Mouse (Mus musculus): ENCODE results near the gene Atp1b2.

Atp1b2 gene

GRCm38 (mm10) chr11:69606832-69607231 lies 1.1 kb upstream of the Atp1b2 start:
- DNase-seq = no peak

DNA sequence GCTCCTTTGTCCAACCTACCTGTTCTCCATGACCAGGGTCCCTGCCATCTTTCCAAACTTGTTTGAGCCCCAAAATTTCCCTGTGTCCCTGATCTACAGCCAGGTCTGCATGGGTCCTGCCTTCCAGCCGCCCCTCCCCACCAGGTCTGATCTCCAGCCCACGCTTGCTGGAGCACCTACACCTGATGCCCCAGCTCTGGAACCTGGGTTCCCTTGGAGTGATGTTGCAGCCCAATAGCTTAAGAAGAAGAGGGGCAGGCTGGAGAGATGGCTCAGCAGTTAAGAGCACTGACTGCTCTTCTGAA lies 701 bp upstream of the Atp1b2 start:
- DNase-seq = no peak

- DNase-seq = no peak
Observed at GRCm38 (mm10) chr11:69604795-69605664, 712 bp downstream of the Atp1b2 start.

DNA sequence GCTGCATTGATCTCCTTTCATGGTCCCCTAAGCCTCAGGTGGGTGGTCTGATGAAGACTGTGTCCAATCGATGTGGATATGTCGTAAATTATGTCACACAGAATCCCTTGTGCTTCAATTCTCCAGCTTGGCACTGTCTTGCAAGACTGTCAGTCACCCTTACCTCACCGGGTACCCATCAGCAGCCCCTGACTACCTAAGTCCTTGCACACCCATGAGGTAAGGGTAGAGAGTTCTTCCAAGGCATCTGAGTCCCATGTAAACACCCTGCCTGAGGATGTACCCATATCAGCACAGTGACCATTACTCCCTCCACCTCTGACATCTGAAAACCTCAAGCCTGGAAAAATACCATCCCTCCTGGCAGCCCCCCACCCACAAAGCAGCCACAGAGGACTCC lies 1.4 kb downstream of the Atp1b2 start:
- DNase-seq = no peak

DNA sequence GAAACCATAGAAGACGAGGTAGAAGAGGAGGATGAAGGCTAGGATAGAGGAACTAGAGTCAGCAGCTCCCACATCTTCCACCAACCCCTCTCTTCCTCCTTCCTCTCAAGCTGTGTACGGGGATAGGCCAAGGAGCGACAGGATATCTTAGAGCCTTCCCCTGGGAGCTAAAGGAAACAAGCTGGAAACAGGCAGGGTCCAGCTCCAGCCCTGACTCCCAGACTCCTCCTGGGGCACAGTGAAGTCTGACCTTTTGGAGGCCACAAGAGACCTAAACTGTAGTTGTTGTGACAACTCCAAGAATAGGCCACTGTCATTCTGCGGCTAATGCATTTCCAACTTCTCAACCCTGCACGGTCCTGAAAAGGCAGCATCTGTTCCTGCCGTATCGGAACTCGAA lies 2.2 kb downstream of the Atp1b2 start:
- no peak for DNase-seq

DNA sequence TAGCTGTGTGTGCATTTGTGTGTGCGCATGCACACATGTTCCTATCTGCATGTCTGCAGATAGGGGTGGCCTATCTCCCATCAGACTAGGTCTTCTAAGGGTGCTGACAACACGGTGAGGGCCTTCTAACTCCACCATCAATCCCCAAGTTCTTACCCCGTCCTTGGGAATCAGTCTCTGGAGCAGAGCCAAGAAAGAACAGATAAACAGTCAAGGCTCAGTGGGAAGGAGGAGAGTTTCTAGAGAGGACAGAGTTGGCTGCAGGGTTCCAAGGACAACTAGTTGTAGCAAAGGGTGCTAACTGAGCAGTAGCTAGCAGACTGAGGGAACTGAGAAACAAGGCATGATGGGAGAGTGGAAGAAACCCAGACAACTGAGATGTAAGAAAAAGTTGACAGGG lies 4.0 kb downstream of the Atp1b2 start:
- no peak for DNase-seq

DNA sequence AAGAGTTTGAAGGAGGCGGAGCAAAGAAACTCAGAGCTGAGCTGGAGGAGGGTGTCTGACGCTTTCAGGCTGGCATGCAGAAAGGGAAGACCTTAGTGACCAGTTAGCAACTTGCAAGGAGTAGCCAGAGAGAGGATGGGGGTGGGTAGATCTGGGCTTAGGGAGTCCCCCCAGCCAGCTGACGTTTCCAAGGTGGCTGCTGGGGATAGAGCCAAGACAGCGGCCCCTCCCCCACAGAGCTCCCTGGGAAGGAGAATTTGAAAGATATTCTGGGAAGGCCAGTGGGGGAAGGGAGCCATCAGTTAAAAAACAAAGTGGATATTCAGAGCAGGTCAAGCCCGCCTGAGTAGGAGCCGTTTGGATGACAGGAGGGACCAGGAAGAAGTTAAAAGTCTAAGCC lies 5.6 kb downstream of the Atp1b2 start:
- peak; percentile 31 for DNase-seq

GRCm38 (mm10) chr11:69599436-69599835 lies 6.3 kb downstream of the Atp1b2 start:
- DNase-seq = no peak

- DNase-seq = no peak
Observed at GRCm38 (mm10) chr11:69594853-69595252, 10.9 kb downstream of the Atp1b2 start.

DNA sequence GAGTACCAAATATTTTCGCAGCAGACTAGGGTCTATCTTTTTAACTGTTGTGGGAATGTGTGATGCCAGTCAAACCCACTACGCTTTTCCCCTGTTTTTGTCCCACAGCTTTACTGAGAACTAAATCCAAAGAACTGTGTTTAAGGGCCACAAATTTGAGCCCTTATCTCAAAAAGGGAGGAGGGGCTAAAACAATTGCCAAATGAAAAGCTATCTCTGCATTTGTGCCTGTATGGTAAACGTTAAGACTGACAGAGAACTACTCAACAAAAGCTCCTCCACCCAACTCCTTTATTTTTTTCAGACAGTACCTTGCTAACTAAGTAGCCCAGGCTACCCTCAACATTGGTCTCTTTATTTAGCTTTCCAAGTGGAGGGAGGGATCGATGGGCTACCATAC lies 12.9 kb downstream of the Atp1b2 start:
- DNase-seq = no peak

DNA sequence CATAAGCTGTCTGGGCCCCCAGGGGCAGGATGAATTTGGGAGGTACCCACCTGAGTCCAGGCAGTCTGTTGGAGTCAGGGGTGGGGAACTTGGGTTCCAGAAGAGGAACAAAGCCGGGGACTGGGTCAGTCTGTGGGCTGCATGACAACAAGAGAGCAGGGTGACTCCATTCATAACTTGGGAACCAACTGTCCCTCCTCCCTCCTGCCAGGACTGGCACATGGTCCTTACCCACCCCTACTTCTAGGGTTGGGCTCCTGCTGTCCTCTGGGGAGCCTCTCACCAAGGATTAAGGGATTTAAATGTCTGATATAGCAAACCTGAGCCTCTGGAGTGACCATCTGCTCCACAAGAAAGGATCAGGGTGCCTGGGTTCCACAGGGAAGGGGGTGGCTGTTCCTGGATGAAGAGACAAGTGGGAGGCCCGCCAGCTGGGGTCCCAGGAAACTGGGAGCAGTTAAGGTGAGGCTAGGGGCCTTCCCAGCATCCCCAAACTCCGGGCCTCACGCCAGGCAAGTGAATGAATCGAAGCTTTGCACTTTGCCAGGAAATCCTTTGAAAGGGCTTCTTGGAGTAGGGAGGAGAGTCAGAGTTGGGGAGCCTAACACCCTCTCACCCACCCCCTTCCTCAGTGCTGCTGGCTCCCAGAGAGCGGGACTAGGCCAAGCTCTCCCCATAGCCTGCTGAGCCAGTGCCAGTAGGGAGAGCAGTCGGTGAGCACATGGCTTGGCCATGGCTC lies 13.7 kb downstream of the Atp1b2 start:
- no peak for DNase-seq

DNA sequence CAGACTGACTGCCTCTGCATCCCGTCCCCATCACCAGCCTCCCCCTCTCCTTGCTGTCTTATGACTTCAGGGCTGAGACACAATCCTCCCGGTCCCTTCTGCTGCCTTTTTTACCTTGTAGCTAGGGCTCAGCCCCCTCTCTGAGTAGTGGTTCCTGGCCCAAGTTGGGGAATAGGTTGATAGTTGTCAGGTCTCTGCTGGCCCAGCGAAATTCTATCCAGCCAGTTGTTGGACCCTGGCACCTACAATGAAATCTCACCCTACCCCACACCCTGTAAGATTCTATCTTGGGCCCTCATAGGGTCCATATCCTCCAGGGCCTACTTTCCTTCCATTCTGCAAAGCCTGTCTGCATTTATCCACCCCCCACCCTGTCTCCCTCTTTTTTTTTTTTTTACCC lies 14.3 kb downstream of the Atp1b2 start:
- no peak for DNase-seq

DNA sequence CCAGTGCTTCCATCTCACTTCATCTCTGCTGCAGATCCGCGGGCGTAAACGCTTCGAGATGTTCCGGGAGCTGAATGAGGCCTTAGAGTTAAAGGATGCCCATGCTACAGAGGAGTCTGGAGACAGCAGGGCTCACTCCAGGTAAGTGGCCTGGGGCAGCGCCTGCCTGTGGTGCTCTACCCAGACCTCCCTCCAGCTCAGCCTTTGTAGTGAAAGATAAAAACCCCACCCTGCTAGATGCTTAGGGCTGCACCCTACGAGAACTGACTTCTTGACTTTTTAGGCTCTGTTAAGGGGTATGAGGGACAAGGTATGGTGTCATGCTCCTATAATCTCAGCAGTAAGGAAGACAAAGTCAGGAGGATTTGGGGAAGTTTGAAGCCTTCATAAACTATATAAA lies 15.1 kb downstream of the Atp1b2 start:
- no peak for DNase-seq

GRCm38 (mm10) chr11:69589207-69589834 lies 16.4 kb downstream of the Atp1b2 start:
- no peak for DNase-seq

DNA sequence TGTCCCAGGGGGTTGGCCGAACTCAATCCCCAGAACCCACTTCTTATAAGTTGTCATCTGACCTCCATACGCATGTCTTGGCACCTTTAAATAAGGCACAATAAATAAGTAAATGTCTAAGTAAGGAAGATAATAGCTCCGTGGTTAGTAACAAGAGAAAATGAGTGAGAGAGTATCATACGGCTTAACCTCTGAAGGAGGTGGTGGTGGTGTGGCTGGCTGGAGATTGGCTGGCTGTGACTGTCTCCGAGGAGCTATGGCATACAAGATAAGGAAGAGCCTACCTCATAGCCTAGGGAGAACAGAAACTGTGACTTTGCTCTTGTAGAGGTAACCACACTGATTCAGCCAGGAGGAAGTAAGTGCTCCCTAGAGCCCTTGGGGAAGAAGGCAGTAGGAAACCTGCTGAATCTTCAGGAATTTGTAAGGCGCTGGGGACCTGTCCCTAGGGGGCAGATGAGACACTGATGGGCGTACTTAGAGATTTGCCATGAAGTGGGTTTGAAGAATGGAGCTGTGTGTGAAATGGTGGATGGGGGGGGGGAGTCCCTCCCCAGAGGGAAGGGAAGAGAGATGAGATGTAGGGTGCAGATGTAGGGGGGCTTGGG lies 19.9 kb downstream of the Atp1b2 start:
- DNase-seq = no peak

GRCm38 (mm10) chr11:69584937-69585336 lies 20.8 kb downstream of the Atp1b2 start:
- no peak for DNase-seq

- no peak for DNase-seq
Observed at GRCm38 (mm10) chr11:69584008-69584407, 21.7 kb downstream of the Atp1b2 start.

DNA sequence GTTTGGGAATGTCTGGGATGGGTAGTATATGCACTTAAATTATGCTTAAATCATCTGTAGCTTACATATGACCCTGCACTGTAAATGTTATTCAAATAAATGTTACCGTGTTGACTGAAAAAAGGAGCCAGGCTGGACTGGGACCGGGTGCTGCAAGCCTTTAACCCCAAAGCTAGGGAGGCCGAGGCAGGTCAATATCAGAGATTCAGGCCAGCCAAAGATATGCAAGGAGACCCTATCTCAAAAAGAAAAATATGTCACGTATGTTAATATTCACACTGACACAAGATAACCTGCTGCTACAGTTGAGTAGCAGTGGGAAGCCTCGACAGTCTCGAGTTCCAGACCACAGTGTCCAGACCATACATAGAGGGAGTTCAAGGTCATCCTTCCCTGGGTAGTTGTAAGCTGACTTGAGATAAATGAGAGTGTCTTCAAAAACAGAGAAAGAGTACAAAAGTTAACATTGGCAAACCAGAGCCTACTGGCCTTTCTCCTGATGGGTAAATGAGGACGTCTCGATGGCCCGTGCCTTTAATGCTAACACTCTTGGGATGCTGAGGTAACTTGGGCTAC lies 23.4 kb downstream of the Atp1b2 start:
- no peak for DNase-seq

- no peak for DNase-seq
Observed at GRCm38 (mm10) chr11:69581814-69582213, 23.9 kb downstream of the Atp1b2 start.

- peak; percentile 92 for DNase-seq
Observed at GRCm38 (mm10) chr11:69581147-69581688, 24.5 kb downstream of the Atp1b2 start.

DNA sequence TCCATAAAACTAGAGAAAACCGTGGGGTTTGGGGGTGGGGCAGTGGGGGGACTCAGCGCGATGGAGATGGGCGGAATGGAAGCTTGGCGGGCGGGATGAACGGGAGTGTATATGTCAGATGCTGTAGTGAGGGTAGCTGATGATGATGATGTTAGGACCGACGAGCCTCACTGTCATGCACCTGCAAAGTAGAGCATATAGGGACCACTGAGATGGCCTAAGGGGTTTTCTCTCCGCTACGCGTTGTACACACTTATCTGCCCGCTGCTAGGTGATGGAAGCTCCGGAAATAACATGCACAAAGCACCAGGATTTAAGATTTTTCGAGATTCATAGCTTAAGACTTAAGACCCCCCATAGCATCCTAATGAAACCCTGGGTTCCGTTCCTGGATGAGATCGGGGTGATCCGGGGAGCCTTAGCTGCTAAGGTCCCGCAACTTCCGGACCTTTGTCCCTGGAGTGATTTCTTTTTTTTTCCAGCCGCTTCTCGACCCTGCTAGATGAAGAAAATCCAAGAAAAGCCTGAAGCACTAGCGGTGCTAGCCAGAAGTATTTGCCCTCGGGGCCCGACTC lies 25.1 kb downstream of the Atp1b2 start:
- no peak for DNase-seq

GRCm38 (mm10) chr11:69580091-69580514 lies 25.6 kb downstream of the Atp1b2 start, which contains the start of the genes Wrap53 and Trp53:
Gene Wrap53, minus strand, starts transcription at chr11:69580255.
Gene Trp53, plus strand, starts transcription at chr11:69580359.
- DNase-seq = peak; percentile 96

All from kidney, adult 11 months (tissue).